Mouse (Mus musculus) hindbrain, embryonic 14.5 days (tissue): ENCODE data around the gene Gm28230. TPM values are rescaled to one million over a fixed set of nuclear protein-coding genes. Genes with fewer than 3 reads are reported as not detected.
A peak's percentile ranks its signal among the peaks of the same experiment; 100 is the strongest.

Experiments used
- ATAC-seq: fragments of 200-750 bp; cut with Nextera tagmentation; 2 replicates; pipeline ENCODE4 v1.8.0; 2017; ENCODE audit warnings: moderate number of reproducible peaks, mild to moderate bottlenecking, moderate TSS enrichment, moderate library complexity; ENCODE audit not compliant: low FRiP score
- DNase-seq: peaks from one replicate; pipeline ENCODE4 v3.0.0-alpha.2; 2015; ENCODE audit warnings: low spot score
- H3K27ac ChIP-seq: fragments of 300-500 bp; sonication (generic); 2 replicates; pipeline ENCODE4 v1.5.1; 2014; ENCODE audit warnings: mild to moderate bottlenecking, moderate library complexity
- H3K27me3 ChIP-seq: fragments of 300-500 bp; sonication (generic); 2 replicates; pipeline ENCODE4 v1.6.1; 2014; ENCODE audit warnings: mild to moderate bottlenecking, low read length, mixed read lengths; ENCODE audit not compliant: control insufficient read depth, insufficient read depth
- H3K36me3 ChIP-seq: fragments of 300-500 bp; sonication (generic); replicated peaks from 2 replicates; pipeline ENCODE4 v1.6.1; 2014; ENCODE audit not compliant: control insufficient read depth, insufficient read depth
- H3K4me1 ChIP-seq: fragments of 300-500 bp; sonication (generic); replicated peaks from 2 replicates; pipeline ENCODE4 v1.6.1; 2014; ENCODE audit warnings: antibody characterized with exemption, low read length, mixed read lengths; ENCODE audit not compliant: control insufficient read depth, insufficient read depth
- H3K4me2 ChIP-seq: fragments of 300-500 bp; sonication (generic); replicated peaks from 2 replicates; pipeline ENCODE4 v1.6.1; 2014; ENCODE audit warnings: mild to moderate bottlenecking, moderate library complexity
- H3K4me3 ChIP-seq: fragments of 300-500 bp; sonication (generic); replicated peaks from 2 replicates; pipeline ENCODE4 v1.5.1; 2014; ENCODE audit warnings: mild to moderate bottlenecking, low read length
- H3K9ac ChIP-seq: fragments of 300-500 bp; sonication (generic); 2 replicates; pipeline ENCODE4 v1.6.1; 2014
- H3K9me3 ChIP-seq: fragments of 300-500 bp; sonication (generic); 2 replicates; pipeline ENCODE4 v1.6.1; 2016; ENCODE audit warnings: low read length; ENCODE audit not compliant: control insufficient read depth
- WGBS: fragments of 180-500 bp; shearing (Covaris S2); extraction: QIAGEN DNeasy Blood & Tissue Kit; methylation state at CpG from one replicate; pipeline ENCODE4 v1.1.7; 2014; 5-methylcytosine and 5-hydroxymethylcytosine counted together
- microRNA counts: library from miRNA; unstranded; fragments of <30 nt; microRNA quantifications from one replicate; lab custom pipeline; 2016
- microRNA-seq: library from miRNA; unstranded; fragments of <30 nt; microRNA quantifications from one replicate; pipeline ENCODE4, GENCODE M21; 2016
- polyA plus RNA-seq: library from polyadenylated mRNA; unstranded; fragments of >200 nt; fragmentation: Nextera tagmentation; extraction: Ambion mirVana; gene quantifications from 2 replicates; pipeline ENCODE4 v1.2.1, GENCODE M21; 2014

Gm28230 gene
- polyA plus RNA-seq, 1 experiment from 2014 or later: 1.3 TPM

DNA sequence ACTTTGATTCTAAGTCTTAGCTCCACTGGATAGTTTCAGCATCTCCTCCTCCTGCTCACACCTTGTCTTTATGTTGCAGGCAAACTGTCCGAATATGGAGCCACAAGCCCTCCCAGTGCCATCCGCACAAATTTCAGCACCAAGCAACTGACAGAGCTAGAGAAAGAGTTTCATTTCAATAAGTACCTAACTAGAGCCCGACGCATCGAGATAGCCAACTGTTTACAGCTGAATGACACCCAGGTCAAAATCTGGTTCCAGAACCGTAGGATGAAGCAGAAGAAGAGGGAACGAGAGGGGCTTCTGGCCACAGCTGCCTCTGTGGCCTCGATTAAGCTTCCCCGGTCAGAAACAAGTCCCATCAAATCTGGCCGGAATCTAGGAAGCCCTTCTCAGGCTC, 37.4 kb downstream of the Gm28230 start:
- Histone ChIP-seq H3K36me3 (no peaks in the 10 kb centered on the region), H3K9me3 (no peaks in the 10 kb centered on the region), H3K9ac (no peak overlapping the region), H3K4me1 (peaks cover 16% of the 10 kb centered on the region), H3K4me3 (peak overlapping the region; percentile 57; the same call in 1 of the 2 replicates), H3K27me3 (peaks cover 74% of the 10 kb centered on the region), H3K4me2 (peak overlapping the region; percentile 96), H3K27ac (no peak overlapping the region)
- WGBS: 61% methylated on average over 10 of the region's 10 CpGs
- ATAC-seq (no peak), DNase-seq (no peak)

DNA sequence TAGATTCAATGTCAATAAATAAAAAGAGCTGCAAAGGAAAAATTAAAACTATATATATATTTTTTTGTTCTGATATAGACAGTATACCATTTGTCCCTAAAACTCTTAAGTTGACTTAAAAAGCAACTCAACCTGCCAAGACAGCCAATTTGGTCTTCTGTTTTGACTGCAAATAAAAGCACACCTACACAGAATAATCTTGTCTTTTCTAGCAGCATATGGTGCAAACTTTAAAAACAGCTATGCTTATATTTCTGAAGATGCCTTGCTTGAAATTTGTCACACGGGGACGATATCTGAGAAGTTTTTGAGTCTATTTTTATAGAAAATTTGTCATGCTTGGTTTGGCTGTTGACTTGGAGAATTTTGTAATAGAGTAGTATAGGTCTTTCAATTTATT, 47.8 kb downstream of the Gm28230 start:
- no peaks in the 10 kb centered on the region for H3K36me3 ChIP-seq
- H3K4me2 ChIP-seq: no peak overlapping the region
- H3K9ac ChIP-seq: no peak overlapping the region
- DNase-seq (no peak), ATAC-seq (no peak)
- H3K27me3 ChIP-seq: no peaks in the 10 kb centered on the region
- no peak overlapping the region for H3K27ac ChIP-seq
- H3K9me3 ChIP-seq: no peaks in the 10 kb centered on the region
- 93% methylated on average over 2 of the region's 2 CpGs for WGBS
- H3K4me3 ChIP-seq: no peak overlapping the region
- no peaks in the 10 kb centered on the region for H3K4me1 ChIP-seq

DNA sequence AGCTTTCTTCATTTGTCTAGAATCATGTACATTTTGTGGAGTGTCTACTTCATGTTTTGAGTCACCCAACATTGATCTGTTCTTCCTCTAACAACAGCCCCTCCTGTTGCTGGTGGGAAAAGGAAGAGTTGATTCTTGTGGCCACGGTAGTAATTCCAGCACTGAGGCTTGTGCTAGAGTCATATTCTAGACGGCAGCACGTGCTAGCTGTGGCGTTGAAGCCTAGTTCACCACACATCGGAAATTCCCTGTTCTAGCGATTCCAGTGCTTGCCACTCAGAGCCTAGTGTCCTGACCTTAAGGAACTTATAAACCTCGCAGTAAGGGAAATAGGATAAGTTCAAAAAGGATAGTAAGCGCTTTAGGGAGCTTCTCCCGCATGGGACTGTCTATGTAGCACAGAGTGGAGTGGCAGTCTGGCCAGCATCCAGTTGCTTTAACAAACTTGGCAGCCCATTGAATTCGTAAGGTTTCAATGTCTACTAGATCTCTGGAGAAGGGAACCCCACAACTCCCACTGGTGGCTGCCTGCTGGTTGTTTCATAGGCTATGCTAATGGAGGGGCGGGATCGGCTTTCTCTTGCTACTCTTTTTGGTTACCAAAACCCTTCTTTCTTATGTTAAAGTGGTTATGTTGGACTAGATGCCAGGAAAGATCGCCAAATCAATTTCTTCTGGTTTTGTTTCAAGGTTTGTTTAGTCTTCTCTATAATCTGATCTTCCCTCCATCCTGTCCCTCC, 51.2 kb downstream of the Gm28230 start:
- ATAC-seq: no peak
- no peak for DNase-seq
- H3K9me3 ChIP-seq: no peaks in the 10 kb centered on the region
- no peaks in the 10 kb centered on the region for H3K4me1 ChIP-seq
- no peak overlapping the region for H3K4me2 ChIP-seq
- no peak overlapping the region for H3K9ac ChIP-seq
- H3K27me3 ChIP-seq: no peaks in the 10 kb centered on the region
- H3K4me3 ChIP-seq: no peak overlapping the region
- H3K36me3 ChIP-seq: no peaks in the 10 kb centered on the region
- H3K27ac ChIP-seq: no peak overlapping the region
- 64% methylated on average over 13 of the region's 13 CpGs for WGBS

- Histone ChIP-seq H3K9ac (no peak overlapping the region), H3K4me3 (no peak overlapping the region), H3K27ac (no peak overlapping the region), H3K4me2 (no peak overlapping the region), H3K27me3 (no peaks in the 10 kb centered on the region), H3K4me1 (no peaks in the 10 kb centered on the region), H3K9me3 (no peaks in the 10 kb centered on the region), H3K36me3 (no peaks in the 10 kb centered on the region)
- DNase-seq: no peak
- no peak for ATAC-seq
- 87% methylated on average over 5 of the region's 5 CpGs for WGBS
These were observed 54.9 kb downstream of the Gm28230 start for GRCm38 (mm10) chr2:74781386-74781785.

DNA sequence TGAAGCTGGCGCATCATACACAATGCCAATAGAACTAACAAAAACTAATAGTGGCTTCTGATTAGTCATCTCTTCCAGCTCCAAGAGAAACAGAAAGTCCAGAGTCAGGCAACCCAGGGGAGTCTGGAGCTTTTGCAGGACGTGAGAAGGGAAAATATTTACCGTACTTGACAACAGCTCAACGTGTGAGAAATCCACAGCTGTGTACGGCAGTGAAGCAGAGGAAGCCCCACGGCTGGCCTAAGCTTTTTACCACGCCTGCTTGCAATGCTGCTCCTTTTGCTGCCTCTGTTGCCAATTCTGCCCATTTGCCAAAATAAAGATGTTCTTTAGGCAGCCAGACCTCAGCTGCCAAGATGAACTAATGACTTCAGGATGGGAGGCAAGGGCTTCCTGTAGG, 69.0 kb downstream of the Gm28230 start:
- ATAC-seq: no peak
- Histone ChIP-seq H3K27me3 (no peaks in the 10 kb centered on the region), H3K4me2 (no peak overlapping the region), H3K36me3 (no peaks in the 10 kb centered on the region), H3K4me1 (no peaks in the 10 kb centered on the region), H3K9ac (no peak overlapping the region), H3K9me3 (no peaks in the 10 kb centered on the region), H3K27ac (no peak overlapping the region), H3K4me3 (no peak overlapping the region)
- DNase-seq: no peak
- 67% methylated on average over 7 of the region's 7 CpGs for WGBS

MicroRNA genes within 50 kb of the gene (microRNA counts, 519-probe panel; counts per million panel counts)
- 6,384 counts per million, percentile 86 among the panel's probes with 10 or more counts for microRNA mmu-miR-10b (lab: Ali Mortazavi, UCI)

Small RNA genes lying within 50 kb of the gene (microRNA-seq; reads per million reads assigned to microRNA genes)
- gene Gm44463 (not detected), gene Mir10b (60,088 reads per million, percentile 100 among the genes with 10 or more reads in this experiment)

Other genes with a start within 250 kb of the Gm28230 start
- gene Lnpk, start 147.3 kb upstream of the Gm28230 start, polyA plus RNA-seq: 50.6 and 51.7 TPM in 2 replicates
- 1.3 and 1.4 TPM in 2 replicates for gene Evx2, start 67.2 kb upstream of the Gm28230 start, polyA plus RNA-seq
- gene Hoxd13, start 58.4 kb upstream of the Gm28230 start, polyA plus RNA-seq: 0.08 TPM in 1 of 2 replicates, not detected in the other
- not detected in 2 replicates for gene Hoxd12, start 51.7 kb upstream of the Gm28230 start, polyA plus RNA-seq
- not detected in 2 replicates for gene Hoxd11, start 47.2 kb upstream of the Gm28230 start, polyA plus RNA-seq
- not detected in 2 replicates for gene Hoxd10, start 34.8 kb upstream of the Gm28230 start, polyA plus RNA-seq
- gene Hoxd9, start 29.0 kb upstream of the Gm28230 start, polyA plus RNA-seq: 0.09 TPM in 1 of 2 replicates, not detected in the other
- gene Hoxd8, start 22.1 kb upstream of the Gm28230 start, polyA plus RNA-seq: 2.1 and 3.3 TPM in 2 replicates
- gene Hoxd3, start 14.8 kb upstream of the Gm28230 start, polyA plus RNA-seq: 44.9 and 55.1 TPM in 2 replicates
- gene Hoxd4, start 14.8 kb upstream of the Gm28230 start, polyA plus RNA-seq: 3.1 and 4.3 TPM in 2 replicates
- 0.64 and 0.76 TPM in 2 replicates for gene Hoxd1, start 36.3 kb downstream of the Gm28230 start, polyA plus RNA-seq
- 181 and 188 TPM in 2 replicates for gene Mtx2, start 99.1 kb downstream of the Gm28230 start, polyA plus RNA-seq